Mouse (Mus musculus): Measurements from ENCODE around the gene Vmn1r55. TPM values are rescaled to one million over a fixed set of nuclear protein-coding genes. Genes with fewer than 3 reads are reported as not detected.
A peak's percentile ranks its signal among the peaks of the same experiment; 100 is the strongest.
"Not testable (repeated sequence)": the region's sequence is repeated elsewhere in the genome, so short reads cannot be mapped to it uniquely, and the experiment has no call there.

Gene Vmn1r55
- polyA plus RNA-seq, 1 experiment from 2014 or later: not detected

DNA sequence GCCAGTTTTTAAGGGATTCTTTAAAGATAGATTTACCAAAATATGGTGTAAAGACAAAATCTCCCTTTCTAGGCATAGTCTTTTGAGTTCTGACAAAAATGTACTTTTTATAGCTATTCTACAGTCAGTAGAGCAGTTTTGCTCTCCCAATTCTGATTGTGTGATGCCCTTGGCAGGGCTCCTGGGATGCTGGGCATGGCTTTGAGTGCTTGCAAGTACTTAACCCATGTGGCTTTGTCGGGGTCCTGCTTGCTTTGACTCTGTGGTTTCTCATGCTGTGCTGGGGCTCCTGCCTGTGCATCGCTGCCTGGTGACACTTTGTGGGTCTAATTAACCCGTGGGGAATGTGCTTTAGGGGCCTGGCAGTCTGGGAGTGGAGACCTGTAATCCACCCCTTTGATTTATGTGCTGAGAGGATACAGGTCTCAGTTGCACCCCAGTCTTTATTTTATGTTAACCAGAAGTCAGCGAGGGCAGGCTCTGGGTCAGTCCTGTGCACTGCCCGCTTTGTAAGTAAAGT, 62.5 kb downstream of the Vmn1r55 start:
- Histone ChIP-seq H3K36me3 (ENCODE audit: control insufficient read depth, insufficient read depth, low read length) (peaks cover 22% of the 10 kb centered on the region), H3K4me1 (ENCODE audit: control insufficient read depth, insufficient read depth, low read length) (peaks cover 5% of the 10 kb centered on the region; the same call in 1 of the 2 replicates), H3K4me2 (no peak overlapping the region), H3K9ac (ENCODE audit: low read depth, low read length) (no peak overlapping the region), H3K4me3 (ENCODE audit: low read depth, low read length) (no peak overlapping the region), H3K9me3 (replicated peaks; ENCODE audit: control insufficient read depth, low read length) (no peaks in the 10 kb centered on the region), H3K27me3 (ENCODE audit: control insufficient read depth, insufficient read depth, low read length) (no peaks in the 10 kb centered on the region), H3K27ac (ENCODE audit: low read depth, low read length) (no peak overlapping the region)
- 89% methylated on average over 5 of the region's 5 CpGs for WGBS (ENCODE audit: insufficient replicate concordance)
- no peak for ATAC-seq (replicated peaks; ENCODE audit: insufficient number of reproducible peaks, low FRiP score, low TSS enrichment)

DNA sequence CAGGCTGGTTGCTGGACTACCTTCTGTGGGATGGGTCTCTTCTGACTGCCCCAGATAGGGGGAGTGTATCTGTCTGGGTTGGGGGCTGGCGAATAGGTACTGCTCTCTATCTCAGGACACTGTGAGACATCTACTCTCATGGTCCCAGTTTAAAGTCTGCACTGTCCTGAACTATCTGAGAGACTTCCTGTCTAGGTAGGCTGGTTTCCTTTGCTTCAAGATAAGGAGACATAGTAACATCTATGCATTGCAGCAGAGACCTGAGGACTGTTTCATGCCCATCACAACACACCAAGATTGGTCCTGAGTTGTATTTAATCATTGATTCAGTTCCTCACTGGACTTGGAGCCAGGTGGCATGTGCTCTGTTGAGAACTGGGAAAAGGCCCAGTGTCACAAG, 64.0 kb downstream of the Vmn1r55 start:
- Histone ChIP-seq H3K9ac (ENCODE audit: low read depth, low read length) (no peak overlapping the region), H3K36me3 (ENCODE audit: control insufficient read depth, insufficient read depth, low read length) (peaks cover 18% of the 10 kb centered on the region; the same call in 1 of the 2 replicates), H3K27ac (ENCODE audit: low read depth, low read length) (no peak overlapping the region), H3K4me1 (ENCODE audit: control insufficient read depth, insufficient read depth, low read length) (peaks cover 15% of the 10 kb centered on the region), H3K27me3 (ENCODE audit: control insufficient read depth, insufficient read depth, low read length) (no peaks in the 10 kb centered on the region), H3K4me2 (no peak overlapping the region), H3K9me3 (replicated peaks; ENCODE audit: control insufficient read depth, low read length) (no peaks in the 10 kb centered on the region), H3K4me3 (ENCODE audit: low read depth, low read length) (no peak overlapping the region)
- WGBS (ENCODE audit: insufficient replicate concordance): 68% methylated on average over 1 of the region's 1 CpGs
- ATAC-seq (replicated peaks; ENCODE audit: insufficient number of reproducible peaks, low FRiP score, low TSS enrichment): no peak

DNA sequence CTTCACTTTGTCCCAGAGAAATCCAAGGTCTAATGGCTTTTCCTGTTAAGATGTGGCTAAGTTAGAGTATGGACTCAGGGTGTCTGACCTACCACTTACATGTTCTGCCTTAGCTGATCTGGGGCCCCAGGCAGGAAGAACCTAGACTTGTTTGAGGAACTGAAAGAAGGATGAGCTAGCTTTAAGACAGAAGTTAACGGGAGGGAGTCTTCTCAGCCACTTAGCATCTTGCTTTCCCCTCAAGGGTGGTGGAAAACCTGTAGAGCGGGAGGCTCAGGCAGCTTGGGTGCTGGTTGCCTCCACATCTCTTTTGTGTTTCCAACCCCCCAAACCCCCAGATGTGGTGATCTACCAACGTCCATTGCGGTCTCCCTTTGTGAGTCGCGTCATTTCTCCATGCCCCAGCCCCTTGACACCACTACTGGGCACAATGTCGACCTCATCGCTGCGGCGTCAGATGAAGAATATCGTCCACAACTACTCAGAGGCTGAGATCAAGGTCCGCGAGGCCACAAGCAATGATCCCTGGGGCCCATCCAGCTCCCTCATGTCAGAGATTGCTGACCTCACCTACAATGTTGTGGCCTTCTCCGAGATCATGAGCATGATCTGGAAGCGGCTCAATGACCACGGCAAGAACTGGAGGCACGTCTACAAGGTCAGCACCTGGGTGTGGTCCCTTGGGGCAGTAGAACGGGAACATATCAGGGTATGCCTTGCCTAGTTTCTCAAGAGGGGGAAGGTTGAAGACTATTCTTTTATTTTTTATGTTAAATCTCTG, 66.0 kb downstream of the Vmn1r55 start:
- 92% methylated on average over 18 of the region's 18 CpGs for WGBS (ENCODE audit: insufficient replicate concordance)
- H3K36me3 ChIP-seq (ENCODE audit: control insufficient read depth, insufficient read depth, low read length): peaks cover 13% of the 10 kb centered on the region; the same call in 1 of the 2 replicates
- H3K9me3 ChIP-seq (replicated peaks; ENCODE audit: control insufficient read depth, low read length): no peaks in the 10 kb centered on the region
- H3K4me2 ChIP-seq: no peak overlapping the region
- no peak overlapping the region for H3K4me3 ChIP-seq (ENCODE audit: low read depth, low read length)
- H3K9ac ChIP-seq (ENCODE audit: low read depth, low read length): no peak overlapping the region
- no peaks in the 10 kb centered on the region for H3K27me3 ChIP-seq (ENCODE audit: control insufficient read depth, insufficient read depth, low read length)
- H3K27ac ChIP-seq (ENCODE audit: low read depth, low read length): no peak overlapping the region
- no peak for ATAC-seq (replicated peaks; ENCODE audit: insufficient number of reproducible peaks, low FRiP score, low TSS enrichment)
- peaks cover 15% of the 10 kb centered on the region for H3K4me1 ChIP-seq (ENCODE audit: control insufficient read depth, insufficient read depth, low read length)

DNA sequence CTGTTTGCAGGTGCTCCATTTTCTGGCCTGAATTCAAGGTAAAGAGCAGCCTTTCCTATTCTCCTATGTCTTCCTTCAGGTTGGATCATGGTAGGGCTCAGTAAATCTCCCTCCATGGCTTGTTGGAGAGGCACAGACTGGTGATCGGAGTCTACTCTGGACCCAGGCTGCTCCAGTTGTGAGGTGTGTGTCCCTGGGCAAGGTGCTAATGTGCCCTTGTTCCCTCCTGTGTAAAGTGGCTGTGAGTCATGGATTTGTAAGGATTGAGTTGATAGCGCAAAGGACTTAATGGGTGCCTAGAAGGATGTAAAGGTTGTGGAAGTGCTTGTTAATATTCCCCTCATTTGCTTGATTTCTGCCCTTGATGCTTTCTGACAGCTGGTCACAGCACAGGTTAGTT, 67.5 kb downstream of the Vmn1r55 start:
- 87% methylated on average over 2 of the region's 2 CpGs for WGBS (ENCODE audit: insufficient replicate concordance)

DNA sequence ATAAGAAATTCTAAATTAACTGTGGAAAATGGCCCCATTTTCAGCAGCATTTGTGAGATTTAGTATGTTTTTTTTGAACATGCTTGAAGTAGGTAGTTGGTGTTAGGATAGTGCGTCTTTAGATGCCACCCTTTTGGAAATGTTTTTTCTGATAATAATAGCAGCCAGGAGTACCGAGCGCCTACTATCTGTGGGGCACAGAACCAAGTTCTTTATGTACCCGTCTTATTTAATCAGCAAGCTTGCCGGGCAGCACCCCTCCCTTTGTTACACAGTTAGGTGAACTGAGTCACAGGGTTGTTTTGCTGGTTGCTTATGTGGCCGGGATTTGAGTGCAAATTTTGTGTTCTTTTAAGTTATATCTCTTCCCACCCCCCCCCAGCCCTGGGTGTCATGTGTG, 68.2 kb downstream of the Vmn1r55 start:
- H3K27ac ChIP-seq (ENCODE audit: low read depth, low read length): peak overlapping the region; percentile 95
- H3K4me2 ChIP-seq: peak overlapping the region; percentile 70
- peaks cover 16% of the 10 kb centered on the region for H3K4me1 ChIP-seq (ENCODE audit: control insufficient read depth, insufficient read depth, low read length)
- peak overlapping the region; percentile 81 for H3K4me3 ChIP-seq (ENCODE audit: low read depth, low read length)
- H3K36me3 ChIP-seq (ENCODE audit: control insufficient read depth, insufficient read depth, low read length): peaks cover 20% of the 10 kb centered on the region; the same call in 1 of the 2 replicates
- WGBS (ENCODE audit: insufficient replicate concordance): 49% methylated on average over 6 of the region's 6 CpGs
- H3K9ac ChIP-seq (ENCODE audit: low read depth, low read length): peak overlapping the region; percentile 91
- ATAC-seq (replicated peaks; ENCODE audit: insufficient number of reproducible peaks, low FRiP score, low TSS enrichment): no peak
- no peaks in the 10 kb centered on the region for H3K9me3 ChIP-seq (replicated peaks; ENCODE audit: control insufficient read depth, low read length)
- H3K27me3 ChIP-seq (ENCODE audit: control insufficient read depth, insufficient read depth, low read length): no peaks in the 10 kb centered on the region

More for the DNA sequence above, 67.5 kb downstream of the Vmn1r55 start:
- Histone ChIP-seq H3K4me3 (ENCODE audit: low read depth, low read length) (peak overlapping the region; percentile 81; the same call in 1 of the 2 replicates), H3K27me3 (ENCODE audit: control insufficient read depth, insufficient read depth, low read length) (no peaks in the 10 kb centered on the region), H3K36me3 (ENCODE audit: control insufficient read depth, insufficient read depth, low read length) (peaks cover 17% of the 10 kb centered on the region; the same call in 1 of the 2 replicates), H3K9me3 (replicated peaks; ENCODE audit: control insufficient read depth, low read length) (no peaks in the 10 kb centered on the region), H3K27ac (ENCODE audit: low read depth, low read length) (no peak overlapping the region), H3K9ac (ENCODE audit: low read depth, low read length) (no peak overlapping the region), H3K4me1 (ENCODE audit: control insufficient read depth, insufficient read depth, low read length) (peaks cover 15% of the 10 kb centered on the region), H3K4me2 (peak overlapping the region; percentile 70)
- no peak for ATAC-seq (replicated peaks; ENCODE audit: insufficient number of reproducible peaks, low FRiP score, low TSS enrichment)

DNA sequence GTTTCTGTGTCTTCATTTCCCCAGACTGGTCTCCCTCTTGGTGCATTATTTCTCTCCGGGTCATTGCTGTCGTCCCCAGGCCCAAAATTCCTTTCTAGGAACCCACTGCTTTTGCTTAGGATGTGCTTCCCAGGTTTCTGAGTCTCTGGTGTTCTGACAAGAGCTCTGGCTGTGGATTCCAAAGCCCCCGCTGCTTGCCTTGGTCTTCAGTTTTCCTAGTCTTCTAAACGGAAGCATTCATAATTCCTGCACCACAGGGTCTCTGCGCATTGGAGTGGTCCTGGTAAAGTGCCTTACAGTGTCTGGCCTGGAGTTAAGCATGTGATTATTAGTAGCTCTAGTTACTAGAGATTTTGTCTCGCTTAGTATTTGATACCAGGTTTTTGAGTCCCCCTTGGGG, 68.7 kb downstream of the Vmn1r55 start:
- peak overlapping the region; percentile 95 for H3K27ac ChIP-seq (ENCODE audit: low read depth, low read length)
- peak overlapping the region; percentile 81 for H3K4me3 ChIP-seq (ENCODE audit: low read depth, low read length)
- no peak for ATAC-seq (replicated peaks; ENCODE audit: insufficient number of reproducible peaks, low FRiP score, low TSS enrichment)
- H3K4me2 ChIP-seq: peak overlapping the region; percentile 70
- no peaks in the 10 kb centered on the region for H3K27me3 ChIP-seq (ENCODE audit: control insufficient read depth, insufficient read depth, low read length)
- peaks cover 21% of the 10 kb centered on the region; the same call in 1 of the 2 replicates for H3K36me3 ChIP-seq (ENCODE audit: control insufficient read depth, insufficient read depth, low read length)
- no peaks in the 10 kb centered on the region for H3K9me3 ChIP-seq (replicated peaks; ENCODE audit: control insufficient read depth, low read length)
- 17% methylated on average over 6 of the region's 6 CpGs for WGBS (ENCODE audit: insufficient replicate concordance)
- H3K4me1 ChIP-seq (ENCODE audit: control insufficient read depth, insufficient read depth, low read length): peaks cover 18% of the 10 kb centered on the region
- peak overlapping the region; percentile 91 for H3K9ac ChIP-seq (ENCODE audit: low read depth, low read length)

DNA sequence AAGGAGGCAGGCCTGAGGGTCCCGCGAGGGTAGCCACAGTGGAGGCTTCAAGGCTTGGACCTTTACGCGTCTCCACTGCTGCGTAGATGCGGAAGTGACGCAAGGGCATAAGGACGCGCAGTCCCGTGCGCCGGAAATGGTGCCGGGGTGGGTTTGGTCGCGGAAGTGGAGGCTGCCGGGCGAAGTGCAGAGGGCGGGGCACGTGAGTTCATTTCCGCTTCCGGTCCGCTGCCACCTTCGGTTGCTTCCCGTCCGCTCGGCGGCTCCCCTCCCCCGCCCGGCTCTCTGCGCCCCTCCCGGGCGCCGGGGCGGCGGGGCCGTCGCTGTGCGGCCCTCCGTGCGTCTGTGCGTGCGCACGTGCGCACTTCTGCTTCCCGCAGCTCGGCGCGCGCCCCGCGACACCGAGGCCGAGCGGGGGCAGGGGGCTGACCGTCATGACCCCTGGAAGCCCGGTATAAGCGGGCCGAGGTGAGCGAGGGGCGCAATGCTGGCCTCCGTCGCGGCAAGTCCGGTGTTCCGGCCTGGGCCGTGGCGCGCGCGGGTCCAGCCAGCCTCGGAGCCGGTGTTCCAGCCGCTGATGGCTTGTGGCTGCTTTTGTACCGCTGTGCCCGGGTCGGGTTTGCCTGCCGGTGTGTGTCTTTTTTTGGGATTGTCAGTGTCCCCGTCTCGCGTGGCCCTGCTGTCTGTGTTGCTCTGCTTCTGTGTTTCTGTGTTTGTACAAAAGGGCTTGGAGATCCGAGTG, 69.3 kb downstream of the Vmn1r55 start, which contains the start of gene Epn1:
TSS of gene Epn1 (plus strand) at position 226 of the 742 bp plus-strand sequence.
- H3K4me1 ChIP-seq (ENCODE audit: control insufficient read depth, insufficient read depth, low read length): peaks cover 15% of the 10 kb centered on the region
- H3K4me3 ChIP-seq (ENCODE audit: low read depth, low read length): peak within 1 kb of the TSS; percentile 81
- H3K4me2 ChIP-seq: peak within 1 kb of the TSS; percentile 70
- peak within 1 kb of the TSS; percentile 95 for H3K27ac ChIP-seq (ENCODE audit: low read depth, low read length)
- H3K27me3 ChIP-seq (ENCODE audit: control insufficient read depth, insufficient read depth, low read length): no peaks in the 10 kb centered on the region
- H3K36me3 ChIP-seq (ENCODE audit: control insufficient read depth, insufficient read depth, low read length): peaks cover 19% of the 10 kb centered on the region
- peak within 1 kb of the TSS; percentile 91 for H3K9ac ChIP-seq (ENCODE audit: low read depth, low read length)
- peak; percentile 95 for ATAC-seq (replicated peaks; ENCODE audit: insufficient number of reproducible peaks, low FRiP score, low TSS enrichment)
- WGBS (ENCODE audit: insufficient replicate concordance): under 1% methylated on average over 81 of the region's 81 CpGs
- no peaks in the 10 kb centered on the region for H3K9me3 ChIP-seq (replicated peaks; ENCODE audit: control insufficient read depth, low read length)

DNA sequence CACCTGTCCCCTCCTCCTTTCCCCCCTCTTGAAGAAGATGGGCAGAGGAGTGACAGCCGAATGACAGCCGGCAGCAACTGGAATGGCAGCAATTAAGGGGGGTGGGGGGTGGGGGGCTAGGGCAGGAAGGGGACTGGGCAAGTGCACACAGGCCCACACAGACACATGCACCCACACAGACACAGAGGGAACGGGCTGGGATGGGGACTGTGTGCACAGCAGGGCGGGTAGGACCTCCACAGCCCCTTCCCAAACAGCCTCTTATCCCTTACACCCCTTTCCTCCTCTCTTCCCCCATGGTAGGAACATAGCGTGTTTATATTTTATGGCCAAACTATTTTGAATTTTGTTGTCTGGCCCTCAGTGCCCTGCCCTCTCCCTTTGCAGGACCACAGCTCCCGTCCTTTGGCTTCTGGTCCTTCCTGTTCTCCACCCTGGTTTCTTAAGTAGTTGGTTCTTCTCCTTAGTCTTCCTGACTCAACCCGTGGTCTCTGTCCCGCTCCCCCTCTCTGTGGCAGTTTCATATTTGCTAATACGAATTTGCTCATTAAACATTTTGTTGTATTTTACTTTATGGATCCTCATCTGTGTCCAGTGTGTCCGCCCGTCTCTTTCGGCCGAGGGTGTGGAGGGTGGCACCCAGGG, 70.0 kb downstream of the Vmn1r55 start:
- peak overlapping the region; percentile 70 for H3K4me2 ChIP-seq
- 0 out of 2 replicates have a peak, but pooled peaks have one; percentile 7 for ATAC-seq (replicated peaks; ENCODE audit: insufficient number of reproducible peaks, low FRiP score, low TSS enrichment)
- peak overlapping the region; percentile 95 for H3K27ac ChIP-seq (ENCODE audit: low read depth, low read length)
- not testable (repeated sequence) for H3K27me3 ChIP-seq (ENCODE audit: control insufficient read depth, insufficient read depth, low read length); H3K9me3 ChIP-seq (replicated peaks; ENCODE audit: control insufficient read depth, low read length)
- 50% methylated on average over 9 of the region's 13 CpGs for WGBS (ENCODE audit: insufficient replicate concordance)
- peak overlapping the region; percentile 91; the same call in 1 of the 2 replicates for H3K9ac ChIP-seq (ENCODE audit: low read depth, low read length)
- H3K36me3 ChIP-seq (ENCODE audit: control insufficient read depth, insufficient read depth, low read length): peaks cover 21% of the 10 kb centered on the region
- peak overlapping the region; percentile 81 for H3K4me3 ChIP-seq (ENCODE audit: low read depth, low read length)
- peaks cover 15% of the 10 kb centered on the region for H3K4me1 ChIP-seq (ENCODE audit: control insufficient read depth, insufficient read depth, low read length)

All from heart, embryonic 11.5 days (tissue).